Mouse (Mus musculus) retina, postnatal 7 days (tissue): Measurements from ENCODE around the gene Galntl5.
"Not testable (repeated sequence)": the region's sequence is repeated elsewhere in the genome, so short reads cannot be mapped to it uniquely, and the experiment has no call there.

Experiments
- DNase-seq: peaks from one replicate; pipeline ENCODE4 v3.0.0-alpha.2; 2012; ENCODE audit warnings: low read depth, low spot score

Galntl5 gene

GRCm38 (mm10) chr5:25190521-25190920 is 9.3 kb downstream of the Galntl5 start:
- no peak for DNase-seq

DNA sequence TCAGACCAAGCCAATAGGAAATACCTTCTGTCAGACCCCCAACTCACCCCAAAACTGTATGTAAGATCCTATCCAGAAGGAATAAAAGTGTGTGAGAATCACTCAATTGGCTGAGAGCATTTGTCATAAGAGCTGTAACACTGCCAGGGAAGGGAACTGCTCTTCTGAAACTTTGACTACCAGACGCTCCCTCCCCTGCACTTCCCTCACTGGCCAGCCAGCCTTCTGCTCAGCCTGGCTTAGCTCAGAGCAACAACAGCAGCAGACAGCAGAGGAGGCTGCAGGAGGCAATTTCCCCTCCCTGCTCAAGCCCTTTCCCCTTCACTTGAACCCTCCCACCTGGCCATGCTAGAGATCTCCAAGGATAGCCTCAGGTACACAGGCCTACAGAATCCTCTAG is 30.6 kb downstream of the Galntl5 start:
- DNase-seq = no peak

DNA sequence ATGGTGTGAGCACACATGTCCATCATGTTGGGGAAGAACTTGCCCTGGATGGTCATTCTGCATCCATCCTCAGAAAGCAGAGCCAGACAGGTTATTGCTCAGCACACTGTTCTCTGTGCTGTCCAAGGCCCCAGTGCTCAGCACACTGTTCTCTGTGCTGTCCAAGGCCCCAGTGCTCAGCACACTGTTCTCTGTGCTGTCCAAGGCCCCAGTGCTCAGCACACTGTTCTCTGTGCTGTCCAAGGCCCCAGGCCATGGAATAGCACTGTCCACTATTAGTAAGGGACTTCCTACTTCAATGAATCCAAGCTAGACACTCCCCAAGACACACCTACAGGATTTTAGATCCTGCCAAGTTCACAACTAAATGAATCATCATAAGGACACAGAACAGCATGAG is 32.0 kb downstream of the Galntl5 start:
- DNase-seq = not testable (repeated sequence)

DNA sequence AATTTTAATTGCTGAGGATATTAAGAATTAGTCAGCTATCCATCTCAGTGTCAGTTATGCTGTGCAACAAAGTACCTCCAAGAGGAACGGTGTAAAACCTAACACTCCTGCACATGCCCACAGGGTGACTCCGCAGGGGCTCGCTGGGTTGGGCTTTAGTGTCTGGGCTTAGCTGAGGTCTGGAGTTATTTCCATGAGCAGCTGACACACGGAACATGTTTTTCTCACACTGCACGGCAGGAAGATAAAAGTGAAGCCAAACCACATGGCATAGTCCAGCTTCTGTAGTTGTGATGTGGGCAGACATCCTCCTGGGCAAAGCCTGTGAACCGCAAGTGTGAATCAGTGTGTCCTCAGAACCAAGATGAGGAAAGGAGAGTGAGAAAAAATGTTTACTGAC is 33.7 kb downstream of the Galntl5 start:
- DNase-seq = no peak

DNA sequence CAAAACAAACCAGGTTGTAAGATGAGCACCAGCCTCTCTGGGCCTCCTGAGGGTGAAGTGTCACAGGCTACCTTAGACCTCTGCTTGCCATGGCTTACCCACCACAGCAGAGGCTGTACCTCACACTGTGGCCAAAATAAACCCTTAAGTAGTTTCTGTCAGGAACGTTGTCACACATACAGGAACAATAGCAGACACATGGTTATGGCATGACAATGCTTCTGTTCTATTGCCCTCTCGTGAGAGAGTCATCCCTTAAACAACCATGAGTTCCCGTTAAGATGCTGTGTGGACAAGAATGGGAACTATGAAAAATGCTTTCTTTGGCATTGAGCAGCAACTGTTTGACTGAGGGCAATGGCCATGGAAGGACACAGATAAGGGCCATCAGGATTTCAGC is 40.3 kb downstream of the Galntl5 start, which contains the start of gene Galnt11:
TSS of gene Galnt11 (plus strand) at position 301 of the 400 bp plus-strand sequence.
- no peak for DNase-seq

- peak; percentile 80 for DNase-seq
Measured at GRCm38 (mm10) chr5:25222752-25223702, 41.8 kb downstream of the Galntl5 start, which contains the start of gene E130116L18Rik. Gene E130116L18Rik (minus strand): TSS chr5:25223153.

DNA sequence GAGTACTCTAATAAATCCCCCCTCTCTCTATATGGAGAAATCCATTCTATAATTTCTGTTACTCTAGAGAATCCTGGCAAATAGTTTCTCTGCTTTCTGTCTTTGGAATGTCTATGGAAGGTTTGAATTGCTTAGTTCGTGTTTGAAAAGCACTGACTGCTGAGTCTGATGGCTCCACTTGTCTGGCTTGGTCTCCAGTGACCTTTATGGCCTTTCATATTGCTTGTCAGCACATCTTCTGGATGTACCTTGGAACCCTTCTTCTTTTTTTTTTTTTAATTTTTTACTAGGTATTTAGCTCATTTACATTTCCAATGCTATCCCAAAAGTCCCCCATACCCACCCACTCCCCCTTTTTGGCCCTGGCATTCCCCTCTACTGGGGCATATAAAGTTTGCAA is 43.1 kb downstream of the Galntl5 start:
- DNase-seq = not testable (repeated sequence)

- DNase-seq = no peak
Measured at GRCm38 (mm10) chr5:25243101-25243500, 61.8 kb downstream of the Galntl5 start.

GRCm38 (mm10) chr5:25245806-25246472 is 64.7 kb downstream of the Galntl5 start:
- no peak for DNase-seq

GRCm38 (mm10) chr5:25246473-25246865 is 65.2 kb downstream of the Galntl5 start:
- DNase-seq = no peak

DNA sequence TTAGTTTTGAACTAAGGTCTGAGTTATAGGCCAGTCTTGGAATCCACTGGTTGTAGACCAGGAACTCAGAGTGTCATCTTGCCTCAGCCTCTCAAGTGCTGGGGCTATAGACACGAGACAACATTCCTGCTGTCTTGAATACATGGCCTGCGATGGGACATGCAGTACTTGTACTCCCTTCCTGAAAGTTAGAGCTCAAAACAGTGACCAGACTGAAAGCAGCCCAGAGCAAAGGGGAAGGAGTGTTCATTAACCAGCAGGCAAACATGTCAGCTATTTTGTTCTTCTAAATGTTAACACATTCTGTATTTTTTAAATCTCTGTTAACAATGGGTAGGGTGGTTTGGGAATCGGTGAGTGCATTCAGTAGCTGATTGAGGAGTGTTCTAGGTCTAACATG is 65.8 kb downstream of the Galntl5 start:
- no peak for DNase-seq

- DNase-seq = no peak
Measured at GRCm38 (mm10) chr5:25252423-25252822, 71.2 kb downstream of the Galntl5 start.

DNA sequence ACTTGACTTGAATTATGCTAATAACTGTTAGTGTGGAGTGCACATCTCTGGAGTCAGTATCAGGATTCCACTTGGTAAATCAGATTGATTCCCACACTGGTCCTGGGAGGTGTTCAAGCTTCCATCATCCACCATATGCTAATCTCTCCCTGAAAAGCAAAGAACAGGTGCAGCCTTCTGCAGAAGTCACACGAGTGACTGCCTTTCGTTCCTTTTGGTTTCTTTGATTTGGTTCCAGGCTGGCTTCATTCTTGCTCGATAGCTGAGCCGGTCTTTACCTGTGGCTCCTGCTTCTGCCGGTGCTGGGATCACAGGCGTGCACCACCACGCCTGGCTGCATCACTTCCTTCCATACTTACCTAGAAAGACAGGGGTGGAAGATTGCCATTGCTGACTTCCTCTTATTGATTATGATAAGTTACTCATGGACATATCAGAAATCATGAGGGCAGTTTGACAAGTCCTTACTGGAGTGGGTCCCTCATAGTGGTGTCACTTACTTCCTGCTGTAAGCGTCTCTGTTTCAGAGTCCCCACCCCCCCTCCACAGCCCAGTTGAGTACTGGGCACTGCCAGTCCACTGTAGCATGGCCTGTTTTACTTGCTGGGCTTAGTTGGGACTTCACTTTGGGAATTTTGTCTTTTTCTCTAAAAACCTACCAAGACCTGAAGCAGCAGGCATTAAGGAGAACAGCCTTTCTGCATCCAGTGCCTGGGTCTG is 71.7 kb downstream of the Galntl5 start:
- no peak for DNase-seq

- DNase-seq = no peak
Measured at GRCm38 (mm10) chr5:25254491-25254890, 73.2 kb downstream of the Galntl5 start.

DNA sequence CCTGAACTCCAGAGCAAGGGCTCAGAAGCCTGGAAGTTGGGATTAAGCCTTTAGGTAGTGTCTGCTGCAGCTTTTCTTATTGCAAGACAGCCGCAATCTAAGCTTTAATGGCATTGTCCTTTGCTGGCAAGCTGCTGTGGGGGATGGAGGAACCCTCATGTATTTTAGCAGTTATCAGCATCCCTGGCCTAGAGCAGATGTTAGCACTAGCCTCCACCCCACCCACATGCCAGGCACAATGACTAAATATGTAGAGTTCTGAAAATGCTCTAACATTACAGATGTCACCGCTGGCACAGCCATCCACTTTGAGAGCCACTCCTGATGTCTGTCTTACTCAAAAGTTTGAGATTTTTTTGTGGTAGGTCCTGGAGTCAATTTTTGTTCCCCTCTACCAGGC is 75.4 kb downstream of the Galntl5 start:
- no peak for DNase-seq

- no peak for DNase-seq
Measured at GRCm38 (mm10) chr5:25261452-25261851, 80.2 kb downstream of the Galntl5 start.

GRCm38 (mm10) chr5:25262266-25262665 is 81.0 kb downstream of the Galntl5 start:
- no peak for DNase-seq

DNA sequence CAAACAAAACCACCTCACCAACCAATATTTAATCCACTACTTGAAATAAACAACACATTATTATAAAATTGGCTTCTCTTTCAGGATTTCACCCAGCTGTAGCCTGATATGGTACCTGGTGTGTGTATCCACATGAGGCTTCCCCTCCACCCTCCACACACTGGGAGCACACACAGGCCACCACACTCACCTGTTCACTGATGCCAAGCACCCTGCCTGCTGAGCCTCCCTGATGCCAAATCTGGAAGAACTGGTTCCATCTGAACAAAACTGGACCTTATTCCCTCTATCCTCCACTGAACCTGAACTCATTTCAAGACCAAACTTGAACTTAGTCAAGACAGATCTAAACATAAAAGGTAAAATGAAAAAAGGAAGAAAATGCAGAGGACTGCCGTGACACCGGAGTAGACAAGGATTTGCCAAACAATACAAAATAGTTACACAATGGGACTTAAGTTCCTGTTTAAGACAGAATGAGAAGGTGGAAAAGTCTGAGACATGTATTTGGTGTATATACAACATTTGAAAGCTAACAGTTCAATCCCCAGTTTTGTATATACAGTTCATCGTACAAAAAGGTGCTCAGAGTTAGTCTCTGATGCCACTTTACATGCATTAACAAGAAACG is 87.1 kb downstream of the Galntl5 start:
- no peak for DNase-seq
